Mouse (Mus musculus): Measurements from ENCODE around the gene Rnf40.

GRCm38 (mm10) chr7:127549116-127549835, 39.3 kb upstream of the Rnf40 start:
- TF ChIP-seq MEF2A (IDR thresholded peaks at IDR 0.05; ENCODE audit: borderline replicate concordance, low read depth, low read length), result no peak
- no peak for TF ChIP-seq POLR2A (IDR thresholded peaks at IDR 0.05; ENCODE audit: low read depth, low read length)
- TF ChIP-seq CTCF (conservative IDR thresholded peaks at IDR 0.05 in 1 of 2, IDR thresholded peaks at IDR 0.05 in 1 of 2; ENCODE audit: low read depth in 2 of 2, low read length in 2 of 2), result no peak
- TF ChIP-seq UBTF (IDR thresholded peaks at IDR 0.05; ENCODE audit: low read depth, low read length), result no peak
- TF ChIP-seq TCF12 (IDR thresholded peaks at IDR 0.05; ENCODE audit: low read depth, low read length), result no peak
- TF ChIP-seq EP300 (IDR thresholded peaks at IDR 0.05; ENCODE audit: low read length), result no peak
- TF ChIP-seq RAD21 (IDR thresholded peaks at IDR 0.05; ENCODE audit: low read depth, low read length), result no peak
- no peak for TF ChIP-seq HCFC1 (IDR thresholded peaks at IDR 0.05; ENCODE audit: low read depth, low read length)
- TF ChIP-seq MAZ (IDR thresholded peaks at IDR 0.05; ENCODE audit: low read depth, low read length), result no peak
- no peak for TF ChIP-seq SIN3A (IDR thresholded peaks at IDR 0.05; ENCODE audit: low read length)
